Mouse (Mus musculus): Measurements from ENCODE around the gene Ascl4.

Gene Ascl4

DNA sequence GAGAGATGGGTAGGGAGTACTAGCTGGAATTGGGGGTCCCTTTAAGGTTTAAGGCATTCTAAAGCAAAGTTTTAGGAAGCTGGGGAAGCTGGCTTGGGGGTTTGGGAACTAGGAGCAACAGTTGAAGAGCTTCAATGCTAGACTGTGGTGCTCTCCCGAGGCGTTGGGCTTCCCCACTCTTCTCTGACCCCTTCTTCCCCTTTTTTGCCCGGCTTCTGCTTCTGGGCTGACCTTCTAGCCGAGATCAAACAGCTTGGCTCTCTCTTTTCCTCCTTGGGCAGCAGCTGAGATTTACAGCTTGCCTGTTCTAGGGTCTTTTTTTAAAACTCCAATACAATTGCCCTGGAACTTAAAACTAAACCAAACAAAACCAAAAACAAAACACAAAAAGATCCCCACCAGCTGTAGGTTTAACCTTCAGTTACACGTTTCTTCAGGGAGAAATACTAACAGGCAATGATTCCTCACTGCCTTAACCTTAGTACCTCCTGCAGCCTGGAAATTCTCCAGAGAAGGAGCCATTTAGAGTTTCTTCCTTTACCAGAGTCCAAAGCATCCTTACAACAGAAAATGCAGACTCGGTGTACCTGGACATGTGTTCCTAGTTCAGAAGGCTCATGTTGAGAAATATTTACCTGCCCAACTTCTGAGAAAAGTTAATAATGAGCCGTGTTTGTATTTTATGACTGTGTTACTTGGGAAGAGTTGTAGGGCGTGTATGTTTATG, 42.6 kb downstream of the Ascl4 start:
- DNase-seq, result no peak

DNA sequence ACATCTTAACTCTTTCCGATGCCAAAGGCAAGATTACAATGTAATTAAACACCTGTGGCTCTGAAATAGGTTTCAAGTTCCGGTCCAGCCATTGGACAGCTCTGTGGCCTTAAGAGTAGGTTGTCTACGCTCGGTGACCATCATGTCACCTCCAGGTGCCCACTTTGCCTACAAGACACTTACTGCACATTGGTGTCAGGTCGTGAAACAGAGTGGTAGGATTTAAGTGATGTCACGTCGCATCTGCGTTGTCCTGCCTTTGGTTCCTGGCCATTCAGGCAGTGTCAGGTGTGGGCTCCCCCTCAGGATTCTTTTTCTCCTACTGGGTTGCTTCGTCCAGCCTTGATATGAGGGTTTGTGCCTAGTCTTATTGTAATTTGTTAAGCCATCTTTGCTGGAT, 44.3 kb downstream of the Ascl4 start:
- DNase-seq, result no peak

GRCm38 (mm10) chr10:85972915-85973314, 45.4 kb downstream of the Ascl4 start:
- DNase-seq, result no peak

GRCm38 (mm10) chr10:85989412-85990115, 62.1 kb downstream of the Ascl4 start:
- DNase-seq, result peak; percentile 20

DNA sequence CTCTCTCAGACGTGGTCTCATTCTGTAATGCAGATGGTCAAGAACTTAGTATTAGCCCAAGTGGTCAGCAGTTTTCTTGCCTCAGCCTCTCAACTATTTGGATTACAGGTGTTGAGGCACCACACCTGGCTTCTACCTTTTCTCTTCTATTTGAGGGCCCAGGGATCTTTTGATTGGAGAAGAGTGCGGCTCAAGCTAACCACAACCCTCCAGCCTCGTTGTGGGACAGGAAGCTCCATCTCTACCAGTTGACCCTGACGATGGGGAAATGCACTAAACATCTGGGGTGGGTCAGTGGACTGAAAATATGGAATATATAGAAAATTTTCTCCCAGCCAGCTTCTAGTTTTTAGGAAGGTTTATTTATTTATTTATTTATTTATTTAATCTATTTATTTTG, 64.9 kb downstream of the Ascl4 start:
- no peak for DNase-seq

GRCm38 (mm10) chr10:85993836-85994235, 66.4 kb downstream of the Ascl4 start:
- DNase-seq, result no peak

DNA sequence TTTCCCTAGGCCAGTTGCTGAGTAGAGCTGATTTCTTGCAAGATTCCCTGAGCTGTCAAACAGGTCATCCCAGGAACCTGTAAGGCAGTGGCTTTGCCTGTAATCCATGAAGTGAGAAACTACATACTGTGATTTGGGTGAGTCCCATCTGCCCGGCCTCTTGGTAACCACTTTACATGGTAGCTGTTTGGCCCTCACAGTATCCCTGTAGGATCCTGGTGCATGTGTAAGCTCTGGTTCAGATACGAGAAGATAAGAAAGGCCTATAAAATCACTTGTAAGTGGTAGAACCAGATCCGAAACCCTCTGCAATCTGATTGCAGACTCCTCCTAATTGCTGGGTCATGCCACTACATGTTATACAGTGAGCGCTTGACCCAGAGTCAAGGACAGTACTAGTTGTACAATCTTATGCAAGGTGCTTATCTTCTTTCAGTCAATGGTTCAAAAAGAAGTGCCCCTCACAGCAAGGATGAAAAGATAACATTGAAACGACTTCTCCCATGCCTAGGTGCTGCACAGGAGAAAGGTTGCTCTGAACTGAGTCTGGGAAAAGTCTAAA, 67.1 kb downstream of the Ascl4 start:
- no peak for DNase-seq

Measured in lung, postnatal 36 days (tissue).